Mouse (Mus musculus): ENCODE data around the gene Gm49673.
"Not testable (repeated sequence)": the region's sequence is repeated elsewhere in the genome, so short reads cannot be mapped to it uniquely, and the experiment has no call there.

GRCm38 (mm10) chr17:8140210-8140609 lies 7.4 kb downstream of the Gm49673 start:
- not testable (repeated sequence) for TF ChIP-seq CTCF (conservative IDR thresholded peaks at IDR 0.05; ENCODE audit: low read length); POU5F1 (IDR thresholded peaks at IDR 0.05; ENCODE audit: borderline replicate concordance, low read length)
